Mouse (Mus musculus) layer of hippocampus, adult 8-10 months (tissue): Measurements from ENCODE around the gene Tnfrsf11a. TPM values are rescaled to one million over a fixed set of nuclear protein-coding genes. Genes with fewer than 3 reads are reported as not detected.

ENCODE experiments used
- DNase-seq, 2 experiments: peaks; one replicate each; pipeline ENCODE4 v3.0.0; 2022; ENCODE audit warnings: low spot score in 2 of 2
- total RNA-seq, 4 experiments: library from RNA; stranded (reverse); gene quantifications; 2 replicates each; pipeline ENCODE4 v1.2.4; 2022

Tnfrsf11a gene
- total RNA-seq, 4 experiments from 2014 or later = 2.1 to 7.0 (median 4.6) TPM

GRCm38 (mm10) chr1:105827374-105827773, 46.9 kb downstream of the Tnfrsf11a start:
- DNase-seq = no peak

GRCm38 (mm10) chr1:105827786-105828345, 47.3 kb downstream of the Tnfrsf11a start:
- DNase-seq = no peak

- DNase-seq = no peak
Observed at GRCm38 (mm10) chr1:105829171-105829570, 48.7 kb downstream of the Tnfrsf11a start.

- no peak for DNase-seq
Observed at GRCm38 (mm10) chr1:105832784-105833183, 52.3 kb downstream of the Tnfrsf11a start.

- DNase-seq = no peak
Observed at GRCm38 (mm10) chr1:105842950-105843349, 62.4 kb downstream of the Tnfrsf11a start.

- DNase-seq = no peak
Observed at GRCm38 (mm10) chr1:105843386-105843785, 62.9 kb downstream of the Tnfrsf11a start.

- no peak for DNase-seq
Observed at GRCm38 (mm10) chr1:105843856-105844255, 63.3 kb downstream of the Tnfrsf11a start.

- no peak for DNase-seq
Observed at GRCm38 (mm10) chr1:105844341-105845006, 64.0 kb downstream of the Tnfrsf11a start.

- no peak for DNase-seq
Observed at GRCm38 (mm10) chr1:105846431-105846830, 65.9 kb downstream of the Tnfrsf11a start.

- DNase-seq = no peak
Observed at GRCm38 (mm10) chr1:105848806-105849205, 68.3 kb downstream of the Tnfrsf11a start.

- DNase-seq = no peak
Observed at GRCm38 (mm10) chr1:105851341-105851740, 70.8 kb downstream of the Tnfrsf11a start.

- DNase-seq = no peak
Observed at GRCm38 (mm10) chr1:105859740-105860139, 79.2 kb downstream of the Tnfrsf11a start.

GRCm38 (mm10) chr1:105876589-105876988, 96.1 kb downstream of the Tnfrsf11a start:
- DNase-seq = no peak

- no peak for DNase-seq
Observed at GRCm38 (mm10) chr1:105877808-105878207, 97.3 kb downstream of the Tnfrsf11a start.

GRCm38 (mm10) chr1:105878416-105878815, 97.9 kb downstream of the Tnfrsf11a start:
- DNase-seq = no peak

- DNase-seq = no peak
Observed at GRCm38 (mm10) chr1:105880555-105881304, 100.2 kb downstream of the Tnfrsf11a start.

GRCm38 (mm10) chr1:105881466-105881865, 100.9 kb downstream of the Tnfrsf11a start:
- no peak for DNase-seq

- no peak for DNase-seq
Observed at GRCm38 (mm10) chr1:105883498-105883897, 103.0 kb downstream of the Tnfrsf11a start.

- DNase-seq = no peak
Observed at GRCm38 (mm10) chr1:105885101-105885500, 104.6 kb downstream of the Tnfrsf11a start.

- DNase-seq = no peak
Observed at GRCm38 (mm10) chr1:105885575-105885974, 105.1 kb downstream of the Tnfrsf11a start.

- DNase-seq = no peak
Observed at GRCm38 (mm10) chr1:105886358-105886757, 105.8 kb downstream of the Tnfrsf11a start.

GRCm38 (mm10) chr1:105891032-105891725, 110.7 kb downstream of the Tnfrsf11a start:
- peak; percentile 49 to 78 for DNase-seq
